Mouse (Mus musculus): ENCODE results near the gene Sez6l2. TPM values are rescaled to one million over a fixed set of nuclear protein-coding genes. Genes with fewer than 3 reads are reported as not detected.
A peak's percentile ranks its signal among the peaks of the same experiment; 100 is the strongest.

The Sez6l2 gene
- polyA plus RNA-seq, 1 experiment from 2014 or later = 0.43 TPM

DNA sequence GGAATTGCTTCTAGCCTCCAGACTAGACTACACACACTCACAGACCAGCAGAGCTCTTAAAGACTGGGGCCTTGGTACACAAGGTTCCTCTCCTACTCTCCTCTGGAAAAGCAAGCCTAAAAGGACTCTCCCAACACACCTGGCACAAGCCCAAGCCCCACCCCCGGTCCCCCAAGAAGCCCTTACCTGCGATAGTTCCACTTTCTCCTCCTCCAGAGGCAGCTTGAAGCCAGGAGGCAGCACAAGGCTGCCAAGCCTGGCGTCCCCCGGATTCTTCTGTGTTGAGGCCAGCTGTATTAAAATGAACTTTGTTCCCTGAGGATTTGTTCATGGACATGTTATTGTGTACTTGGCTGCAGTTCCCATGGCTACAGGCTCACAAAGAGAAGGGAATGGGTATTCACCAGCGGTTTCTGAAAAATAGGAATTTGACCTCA is 27.7 kb upstream of the Sez6l2 start, which contains the start of gene Tmem219:
TSS of gene Tmem219 (minus strand) at position 294 of the 437 bp plus-strand sequence.
- Histone ChIP-seq H3K9me3 (ENCODE audit: low read length) (no peaks in the 10 kb centered on the region), H3K4me2 (ENCODE audit: low read depth, low read length) (peak within 1 kb of the TSS; percentile 62), H3K4me1 (ENCODE audit: insufficient read depth) (peaks cover 10% of the 10 kb centered on the region), H3K9ac (replicated peaks) (peak within 1 kb of the TSS; percentile 65), H3K27ac (ENCODE audit: low read depth) (peak within 1 kb of the TSS; percentile 93), H3K27me3 (ENCODE audit: insufficient read depth, low read length) (no peaks in the 10 kb centered on the region), H3K4me3 (ENCODE audit: low read depth, low read length) (peak within 1 kb of the TSS; percentile 50), H3K36me3 (replicated peaks; ENCODE audit: insufficient read depth, low read length) (no peaks in the 10 kb centered on the region)
- TF ChIP-seq CTCF (IDR thresholded peaks at IDR 0.05; ENCODE audit: low read depth) (no peak), EP300 (IDR thresholded peaks at IDR 0.05; ENCODE audit: low read depth) (no peak)
- ATAC-seq (peak; percentile 74), DNase-seq (peak; percentile 52)
- 64% methylated on average over 5 of the region's 5 CpGs for WGBS (ENCODE audit: insufficient replicate concordance)

DNA sequence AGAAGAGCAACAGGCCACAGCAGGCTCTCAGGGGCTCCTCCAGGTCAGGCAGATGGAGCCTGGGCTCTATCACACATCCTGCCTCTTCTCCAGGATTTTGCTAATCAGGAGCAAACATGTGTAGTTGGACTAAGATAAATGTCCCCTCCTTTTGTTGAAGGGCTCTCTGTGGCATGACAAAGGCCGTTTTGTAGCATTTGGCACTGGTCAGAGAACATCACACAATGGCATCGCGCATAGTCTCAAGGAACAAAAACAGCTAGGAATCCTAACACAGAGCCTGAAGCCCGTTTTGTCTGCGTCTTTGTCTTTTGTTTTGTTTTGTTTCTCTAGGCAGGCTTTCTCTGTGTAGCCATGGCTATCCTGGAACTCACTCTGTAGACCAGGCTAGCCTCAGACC is 26.4 kb upstream of the Sez6l2 start:
- ATAC-seq = no peak
- no peak for DNase-seq
- Histone ChIP-seq H3K4me3 (ENCODE audit: low read depth, low read length) (no peak overlapping the region), H3K9ac (replicated peaks) (no peak overlapping the region), H3K36me3 (replicated peaks; ENCODE audit: insufficient read depth, low read length) (no peaks in the 10 kb centered on the region), H3K27ac (ENCODE audit: low read depth) (peak overlapping the region; percentile 35), H3K9me3 (ENCODE audit: low read length) (no peaks in the 10 kb centered on the region), H3K4me1 (ENCODE audit: insufficient read depth) (peaks cover 16% of the 10 kb centered on the region), H3K4me2 (ENCODE audit: low read depth, low read length) (no peak overlapping the region), H3K27me3 (ENCODE audit: insufficient read depth, low read length) (no peaks in the 10 kb centered on the region)
- 59% methylated on average over 5 of the region's 5 CpGs for WGBS (ENCODE audit: insufficient replicate concordance)
- TF ChIP-seq EP300 (IDR thresholded peaks at IDR 0.05; ENCODE audit: low read depth) (0 out of 2 replicates have a peak, but pooled peaks have one; percentile 11), CTCF (IDR thresholded peaks at IDR 0.05; ENCODE audit: low read depth) (no peak)

DNA sequence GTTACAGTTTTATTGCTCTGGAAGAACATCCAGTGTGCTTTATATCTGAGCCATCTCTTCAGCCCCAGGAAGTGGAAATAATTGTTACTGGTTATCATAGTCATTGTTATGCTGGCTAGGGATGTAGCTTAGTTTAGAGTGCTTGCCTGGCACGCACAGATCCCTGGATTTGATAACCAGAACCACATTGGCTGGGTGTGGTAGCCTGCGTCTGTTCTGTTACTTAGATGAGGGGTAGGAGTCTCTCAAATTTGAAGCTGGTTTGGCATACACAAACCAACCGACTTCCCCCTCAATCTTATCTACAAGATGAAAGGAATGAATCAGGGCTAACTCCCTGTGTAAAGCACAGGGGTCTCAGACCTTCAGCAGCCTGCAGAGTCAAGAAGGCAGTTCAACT is 24.1 kb upstream of the Sez6l2 start:
- no peak for DNase-seq
- Histone ChIP-seq H3K36me3 (replicated peaks; ENCODE audit: insufficient read depth, low read length) (peaks cover 2% of the 10 kb centered on the region; the same call in 1 of the 2 replicates), H3K27me3 (ENCODE audit: insufficient read depth, low read length) (no peaks in the 10 kb centered on the region), H3K4me1 (ENCODE audit: insufficient read depth) (peaks cover 25% of the 10 kb centered on the region), H3K9me3 (ENCODE audit: low read length) (no peaks in the 10 kb centered on the region), H3K27ac (ENCODE audit: low read depth) (no peak overlapping the region), H3K9ac (replicated peaks) (no peak overlapping the region), H3K4me3 (ENCODE audit: low read depth, low read length) (no peak overlapping the region), H3K4me2 (ENCODE audit: low read depth, low read length) (no peak overlapping the region)
- 39% methylated on average over 3 of the region's 3 CpGs for WGBS (ENCODE audit: insufficient replicate concordance)
- no peak for ATAC-seq
- TF ChIP-seq EP300 (IDR thresholded peaks at IDR 0.05; ENCODE audit: low read depth) (no peak), CTCF (IDR thresholded peaks at IDR 0.05; ENCODE audit: low read depth) (no peak)

DNA sequence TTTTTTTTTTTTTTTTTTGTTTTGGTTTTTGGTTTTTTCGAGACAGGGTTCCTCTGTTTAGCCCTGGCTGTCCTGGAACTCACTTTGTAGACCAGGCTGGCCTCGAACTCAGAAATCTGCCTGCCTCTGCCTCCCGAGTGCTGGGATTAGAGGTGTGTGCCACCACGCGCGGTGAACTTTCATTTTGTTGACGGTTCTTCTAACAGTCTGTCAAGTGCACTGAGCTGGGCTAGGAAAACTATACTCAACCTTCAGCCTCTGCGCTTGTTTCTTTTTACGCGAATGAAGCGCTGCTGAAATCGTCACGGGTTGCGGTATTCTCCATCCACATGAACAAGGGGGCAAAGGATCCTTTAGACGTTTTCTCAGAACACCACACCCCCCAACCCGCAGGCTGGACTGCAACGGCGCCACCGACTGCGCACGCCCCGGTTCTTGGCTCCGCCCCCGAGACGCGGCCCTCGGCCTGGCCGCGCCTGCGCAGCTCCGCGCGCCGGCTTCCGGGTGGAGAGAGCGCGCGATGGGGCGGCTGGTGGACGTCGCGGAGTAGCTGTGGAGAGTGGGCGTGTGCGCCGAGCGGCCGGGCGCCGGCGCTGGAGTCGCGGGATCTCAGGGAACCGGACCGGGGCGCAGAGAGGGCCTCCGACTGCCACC is 21.9 kb upstream of the Sez6l2 start, which contains the start of gene Kctd13:
TSS of gene Kctd13 (plus strand) at position 496 of the 654 bp plus-strand sequence.
- TF ChIP-seq EP300 (IDR thresholded peaks at IDR 0.05; ENCODE audit: low read depth) = no peak
- no peak for TF ChIP-seq CTCF (IDR thresholded peaks at IDR 0.05; ENCODE audit: low read depth)
- peak within 1 kb of the TSS; percentile 71 for H3K27ac ChIP-seq (ENCODE audit: low read depth)
- peaks cover 25% of the 10 kb centered on the region for H3K4me1 ChIP-seq (ENCODE audit: insufficient read depth)
- under 1% methylated on average over 54 of the region's 56 CpGs for WGBS (ENCODE audit: insufficient replicate concordance)
- H3K9ac ChIP-seq (replicated peaks) = peak within 1 kb of the TSS; percentile 95
- H3K36me3 ChIP-seq (replicated peaks; ENCODE audit: insufficient read depth, low read length) = peaks cover 5% of the 10 kb centered on the region; the same call in 1 of the 2 replicates
- ATAC-seq (peak; percentile 97), DNase-seq (peak; percentile 96)
- H3K27me3 ChIP-seq (ENCODE audit: insufficient read depth, low read length) = no peaks in the 10 kb centered on the region
- H3K9me3 ChIP-seq (ENCODE audit: low read length) = no peaks in the 10 kb centered on the region
- H3K4me3 ChIP-seq (ENCODE audit: low read depth, low read length) = peak within 1 kb of the TSS; percentile 89
- H3K4me2 ChIP-seq (ENCODE audit: low read depth, low read length) = peak within 1 kb of the TSS; percentile 100

DNA sequence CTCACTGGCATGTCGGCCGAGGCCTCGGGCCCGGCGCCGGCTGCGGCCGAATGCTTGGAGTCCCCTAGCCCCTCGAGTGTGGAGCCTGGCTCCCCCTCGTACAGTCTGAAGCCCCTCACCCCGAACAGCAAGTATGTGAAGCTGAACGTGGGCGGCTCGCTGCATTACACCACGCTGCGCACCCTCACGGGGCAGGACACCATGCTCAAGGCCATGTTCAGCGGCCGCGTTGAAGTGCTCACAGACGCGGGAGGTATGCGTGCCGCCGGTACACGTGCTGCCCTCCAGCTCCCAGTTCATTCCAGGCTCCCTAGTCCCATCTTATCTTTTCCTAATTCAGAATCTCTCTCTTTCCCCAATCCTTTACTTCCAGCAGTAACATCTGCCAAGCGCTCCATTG is 21.3 kb upstream of the Sez6l2 start:
- peak overlapping the region; percentile 100 for H3K4me2 ChIP-seq (ENCODE audit: low read depth, low read length)
- H3K36me3 ChIP-seq (replicated peaks; ENCODE audit: insufficient read depth, low read length) = peaks cover 5% of the 10 kb centered on the region; the same call in 1 of the 2 replicates
- peak overlapping the region; percentile 71 for H3K27ac ChIP-seq (ENCODE audit: low read depth)
- H3K27me3 ChIP-seq (ENCODE audit: insufficient read depth, low read length) = no peaks in the 10 kb centered on the region
- TF ChIP-seq CTCF (IDR thresholded peaks at IDR 0.05; ENCODE audit: low read depth) (no peak), EP300 (IDR thresholded peaks at IDR 0.05; ENCODE audit: low read depth) (no peak)
- 1% methylated on average over 27 of the region's 27 CpGs for WGBS (ENCODE audit: insufficient replicate concordance)
- peak overlapping the region; percentile 89 for H3K4me3 ChIP-seq (ENCODE audit: low read depth, low read length)
- H3K9ac ChIP-seq (replicated peaks) = peak overlapping the region; percentile 95
- ATAC-seq = peak; percentile 63
- peaks cover 19% of the 10 kb centered on the region for H3K4me1 ChIP-seq (ENCODE audit: insufficient read depth)
- no peak for DNase-seq
- no peaks in the 10 kb centered on the region for H3K9me3 ChIP-seq (ENCODE audit: low read length)

DNA sequence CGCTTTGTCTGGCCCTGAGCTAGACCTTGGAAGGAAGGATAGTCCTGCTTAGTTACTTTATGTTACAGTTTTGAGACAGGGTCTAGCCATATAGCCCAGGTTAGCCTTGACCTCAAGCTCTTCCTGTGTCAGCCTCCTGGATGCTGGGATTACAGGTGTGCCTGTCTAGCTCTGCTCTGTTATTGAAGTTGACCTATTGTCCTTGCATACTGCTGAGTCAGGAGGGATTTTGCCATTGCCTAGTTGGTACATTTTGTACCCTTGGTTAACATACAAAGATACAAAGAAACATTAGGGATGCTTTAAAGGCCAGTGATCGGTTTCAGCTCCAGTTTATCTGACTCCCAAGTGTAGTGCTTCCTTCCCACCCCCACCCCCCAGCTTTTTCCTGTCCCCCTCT is 17.7 kb upstream of the Sez6l2 start:
- TF ChIP-seq CTCF (IDR thresholded peaks at IDR 0.05; ENCODE audit: low read depth) (no peak), EP300 (IDR thresholded peaks at IDR 0.05; ENCODE audit: low read depth) (peak; percentile 36; the same call in 1 of the 2 replicates)
- 76% methylated on average over 2 of the region's 2 CpGs for WGBS (ENCODE audit: insufficient replicate concordance)
- no peaks in the 10 kb centered on the region for H3K9me3 ChIP-seq (ENCODE audit: low read length)
- H3K4me2 ChIP-seq (ENCODE audit: low read depth, low read length) = no peak overlapping the region
- DNase-seq (no peak), ATAC-seq (no peak)
- no peak overlapping the region for H3K4me3 ChIP-seq (ENCODE audit: low read depth, low read length)
- H3K27ac ChIP-seq (ENCODE audit: low read depth) = peak overlapping the region; percentile 29; the same call in 1 of the 2 replicates
- H3K4me1 ChIP-seq (ENCODE audit: insufficient read depth) = peaks cover 14% of the 10 kb centered on the region
- no peak overlapping the region for H3K9ac ChIP-seq (replicated peaks)
- H3K27me3 ChIP-seq (ENCODE audit: insufficient read depth, low read length) = no peaks in the 10 kb centered on the region
- peaks cover 8% of the 10 kb centered on the region; the same call in 1 of the 2 replicates for H3K36me3 ChIP-seq (replicated peaks; ENCODE audit: insufficient read depth, low read length)

Measured in liver, postnatal 0 days (tissue).